Mouse (Mus musculus): ENCODE results near the gene Emid1. TPM values are rescaled to one million over a fixed set of nuclear protein-coding genes. Genes with fewer than 3 reads are reported as not detected.

Gene Emid1
- total and polyA plus RNA-seq, 2 experiments from 2014 or later = 15.7 to 22.7 TPM

DNA sequence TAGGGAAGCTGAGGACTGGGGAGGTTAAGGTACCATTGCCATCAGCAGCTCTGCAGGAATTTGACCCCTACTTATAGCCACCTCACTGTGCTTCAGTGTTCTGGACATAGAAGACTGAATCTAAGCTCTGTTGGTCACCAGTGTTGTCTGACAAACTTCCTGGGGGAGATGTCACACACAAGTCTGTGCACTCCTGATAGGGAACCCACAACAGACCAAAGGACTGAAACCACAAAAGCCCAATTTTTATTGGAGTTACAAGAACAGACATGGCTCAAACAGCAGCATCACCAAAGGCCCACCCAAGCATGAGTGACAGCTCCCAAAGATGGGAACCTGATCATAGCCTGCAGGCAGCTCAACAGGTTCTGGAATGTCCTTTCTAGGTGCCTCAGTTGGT is 85.0 kb downstream of the Emid1 start:
- H3K4me3 ChIP-seq (ENCODE audit: low read length) = no peak overlapping the region
- no peak overlapping the region for H3K27ac ChIP-seq
- H3K36me3 ChIP-seq (ENCODE audit: insufficient read depth, low read length) = peaks cover 43% of the 10 kb centered on the region
- H3K9ac ChIP-seq (replicated peaks; ENCODE audit: low read length) = no peak overlapping the region
- H3K4me1 ChIP-seq (ENCODE audit: insufficient read depth, low read length) = peaks cover 18% of the 10 kb centered on the region
- no peaks in the 10 kb centered on the region for H3K9me3 ChIP-seq (ENCODE audit: low read length)
- no peak for TF ChIP-seq CTCF (IDR thresholded peaks at IDR 0.05; ENCODE audit: low read depth)
- peaks cover 5% of the 10 kb centered on the region; the same call in 1 of the 2 replicates for H3K27me3 ChIP-seq (ENCODE audit: insufficient read depth, low read length)
- DNase-seq (ENCODE audit: low spot score) (no peak), ATAC-seq (no peak)
- no peak overlapping the region for H3K4me2 ChIP-seq (ENCODE audit: low read depth, low read length)

- WGBS = under 1% methylated on average over 47 of the region's 50 CpGs
- H3K27ac ChIP-seq = peak within 1 kb of the TSS; percentile 64
Observed at GRCm38 (mm10) chr11:5065056-5065821, 86.8 kb downstream of the Emid1 start, which contains the start of gene Gas2l1. Gas2l1 (minus strand) TSS chr11:5065327.

GRCm38 (mm10) chr11:5064282-5065055 is 87.6 kb downstream of the Emid1 start:
- WGBS = 16% methylated on average over 38 of the region's 38 CpGs
- H3K27ac ChIP-seq = 0 out of 2 replicates have a peak overlapping the region, but pooled peaks have one; percentile 64
- peaks cover 9% of the 10 kb centered on the region for H3K27me3 ChIP-seq (ENCODE audit: insufficient read depth, low read length)
- peak overlapping the region; percentile 71 for H3K9ac ChIP-seq (replicated peaks; ENCODE audit: low read length)
- H3K4me1 ChIP-seq (ENCODE audit: insufficient read depth, low read length) = peaks cover 29% of the 10 kb centered on the region
- TF ChIP-seq CTCF (IDR thresholded peaks at IDR 0.05; ENCODE audit: low read depth) = no peak
- peak overlapping the region; percentile 75 for H3K4me3 ChIP-seq (ENCODE audit: low read length)
- DNase-seq (ENCODE audit: low spot score) (peak; percentile 19), ATAC-seq (peak; percentile 8; the same call in 1 of the 2 replicates)
- H3K4me2 ChIP-seq (ENCODE audit: low read depth, low read length) = peak overlapping the region; percentile 98
- H3K9me3 ChIP-seq (ENCODE audit: low read length) = no peaks in the 10 kb centered on the region
- peaks cover 27% of the 10 kb centered on the region for H3K36me3 ChIP-seq (ENCODE audit: insufficient read depth, low read length)

More at GRCm38 (mm10) chr11:5065056-5065821, 86.8 kb downstream of the Emid1 start, which contains the start of gene Gas2l1:
- no peaks in the 10 kb centered on the region for H3K9me3 ChIP-seq (ENCODE audit: low read length)
- peaks cover 29% of the 10 kb centered on the region for H3K4me1 ChIP-seq (ENCODE audit: insufficient read depth, low read length)
- ATAC-seq = peak; percentile 83
- peak within 1 kb of the TSS; percentile 98 for H3K4me2 ChIP-seq (ENCODE audit: low read depth, low read length)
- H3K36me3 ChIP-seq (ENCODE audit: insufficient read depth, low read length) = peaks cover 31% of the 10 kb centered on the region
- peak; percentile 73 for TF ChIP-seq CTCF (IDR thresholded peaks at IDR 0.05; ENCODE audit: low read depth)
- peak; percentile 92 for DNase-seq (ENCODE audit: low spot score)
- peak within 1 kb of the TSS; percentile 75 for H3K4me3 ChIP-seq (ENCODE audit: low read length)
- H3K27me3 ChIP-seq (ENCODE audit: insufficient read depth, low read length) = peaks cover 5% of the 10 kb centered on the region; the same call in 1 of the 2 replicates
- H3K9ac ChIP-seq (replicated peaks; ENCODE audit: low read length) = peak within 1 kb of the TSS; percentile 71

DNA sequence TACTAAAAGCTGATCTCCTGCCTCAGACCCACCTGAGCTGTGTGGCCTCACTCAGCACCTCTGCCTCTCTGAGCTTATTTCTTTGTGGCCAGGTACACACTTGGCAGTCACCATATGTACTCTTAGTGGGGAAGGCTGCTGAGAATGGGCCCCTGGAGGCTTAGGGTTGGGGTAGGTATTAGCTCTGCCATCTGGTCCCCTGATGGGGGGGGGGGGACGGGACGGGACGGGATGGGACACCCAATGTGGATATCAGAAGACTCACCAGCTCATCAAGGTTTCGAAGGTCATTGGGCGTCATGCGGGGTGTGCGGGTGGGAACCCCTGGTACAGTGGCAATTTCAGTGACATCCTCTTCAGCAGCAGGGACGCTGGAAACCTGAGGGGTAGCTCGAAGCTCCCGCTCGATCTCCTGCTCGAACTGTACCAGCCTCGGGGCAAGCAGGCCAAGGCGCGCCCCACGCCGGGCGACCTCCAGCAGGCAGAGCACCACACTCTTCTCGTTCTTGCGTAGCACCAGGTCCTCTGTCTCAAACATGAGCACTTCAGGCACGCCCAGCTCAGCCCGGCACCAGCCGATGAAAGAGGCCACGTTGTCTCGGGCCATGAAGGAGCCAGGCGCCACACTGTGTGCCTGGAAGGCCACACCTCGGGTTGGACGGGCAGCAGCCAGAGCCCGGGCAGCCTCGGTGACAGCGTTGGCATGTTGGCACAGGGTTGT is 88.3 kb downstream of the Emid1 start:
- Histone ChIP-seq H3K36me3 (ENCODE audit: insufficient read depth, low read length) (peaks cover 20% of the 10 kb centered on the region), H3K27ac (no peak overlapping the region), H3K4me2 (ENCODE audit: low read depth, low read length) (peak overlapping the region; percentile 98), H3K4me1 (ENCODE audit: insufficient read depth, low read length) (peaks cover 29% of the 10 kb centered on the region), H3K27me3 (ENCODE audit: insufficient read depth, low read length) (peaks cover 16% of the 10 kb centered on the region), H3K9ac (replicated peaks; ENCODE audit: low read length) (0 out of 2 replicates have a peak overlapping the region, but pooled peaks have one; percentile 71), H3K9me3 (ENCODE audit: low read length) (no peaks in the 10 kb centered on the region), H3K4me3 (ENCODE audit: low read length) (peak overlapping the region; percentile 75)
- DNase-seq (ENCODE audit: low spot score) (no peak), ATAC-seq (no peak)
- 47% methylated on average over 31 of the region's 31 CpGs for WGBS
- no peak for TF ChIP-seq CTCF (IDR thresholded peaks at IDR 0.05; ENCODE audit: low read depth)

DNA sequence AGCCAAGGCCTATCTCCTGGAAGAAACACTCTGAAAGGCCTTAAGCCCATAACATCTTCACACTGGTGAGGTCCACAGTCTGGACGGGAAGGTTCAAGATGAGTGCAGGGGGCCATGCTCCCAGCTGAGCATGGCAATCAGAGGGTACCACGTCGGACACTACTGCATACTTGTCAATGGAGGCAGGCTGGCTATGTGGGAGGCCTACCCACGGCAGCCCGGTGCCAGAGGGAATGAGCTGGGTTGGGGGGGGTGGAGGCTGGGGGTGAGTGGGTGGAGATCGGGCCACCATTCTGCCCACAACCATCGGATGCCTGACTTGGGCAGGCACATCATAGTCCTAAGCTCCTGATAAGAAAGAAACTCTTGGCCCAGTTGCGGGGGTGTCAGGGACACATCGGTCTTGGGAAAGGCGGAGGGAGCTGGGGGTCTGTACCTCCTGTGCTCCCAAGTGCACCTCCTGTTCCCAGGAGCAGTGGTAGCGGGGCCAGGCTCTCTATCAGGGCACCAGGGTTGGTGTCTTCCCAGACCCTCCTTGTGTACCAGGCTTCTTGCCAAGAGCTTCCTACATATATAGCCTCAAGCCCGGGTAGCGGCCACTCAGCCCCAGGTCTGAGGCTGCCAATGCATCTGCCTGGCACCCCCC is 89.1 kb downstream of the Emid1 start:
- H3K9ac ChIP-seq (replicated peaks; ENCODE audit: low read length) = no peak overlapping the region
- no peak for ATAC-seq
- H3K9me3 ChIP-seq (ENCODE audit: low read length) = no peaks in the 10 kb centered on the region
- 0 out of 2 replicates have a peak overlapping the region, but pooled peaks have one; percentile 98 for H3K4me2 ChIP-seq (ENCODE audit: low read depth, low read length)
- no peak for DNase-seq (ENCODE audit: low spot score)
- peaks cover 29% of the 10 kb centered on the region for H3K4me1 ChIP-seq (ENCODE audit: insufficient read depth, low read length)
- H3K36me3 ChIP-seq (ENCODE audit: insufficient read depth, low read length) = peaks cover 13% of the 10 kb centered on the region
- H3K27me3 ChIP-seq (ENCODE audit: insufficient read depth, low read length) = peaks cover 16% of the 10 kb centered on the region
- 57% methylated on average over 13 of the region's 13 CpGs for WGBS
- H3K4me3 ChIP-seq (ENCODE audit: low read length) = no peak overlapping the region
- TF ChIP-seq CTCF (IDR thresholded peaks at IDR 0.05; ENCODE audit: low read depth) = no peak
- no peak overlapping the region for H3K27ac ChIP-seq

GRCm38 (mm10) chr11:5062326-5062725 is 89.7 kb downstream of the Emid1 start:
- no peak for TF ChIP-seq CTCF (IDR thresholded peaks at IDR 0.05; ENCODE audit: low read depth)
- peaks cover 29% of the 10 kb centered on the region for H3K4me1 ChIP-seq (ENCODE audit: insufficient read depth, low read length)
- WGBS = 25% methylated on average over 13 of the region's 13 CpGs
- no peaks in the 10 kb centered on the region for H3K9me3 ChIP-seq (ENCODE audit: low read length)
- peaks cover 16% of the 10 kb centered on the region for H3K27me3 ChIP-seq (ENCODE audit: insufficient read depth, low read length)
- DNase-seq (ENCODE audit: low spot score) (no peak), ATAC-seq (no peak)
- H3K4me2 ChIP-seq (ENCODE audit: low read depth, low read length) = peak overlapping the region; percentile 51
- no peak overlapping the region; the same call in 1 of the 2 replicates for H3K9ac ChIP-seq (replicated peaks; ENCODE audit: low read length)
- H3K4me3 ChIP-seq (ENCODE audit: low read length) = peak overlapping the region; percentile 20; the same call in 1 of the 2 replicates
- no peak overlapping the region for H3K27ac ChIP-seq
- H3K36me3 ChIP-seq (ENCODE audit: insufficient read depth, low read length) = peaks cover 7% of the 10 kb centered on the region; the same call in 1 of the 2 replicates

All from hindbrain, postnatal 0 days (tissue).